Mouse (Mus musculus) MN1 (cell line): Measurements from ENCODE around the gene Kdsr.

Experiments
- DNase-seq: peaks from one replicate; pipeline ENCODE4 v3.0.0-alpha.2; 2016; ENCODE audit warnings: low spot score

Gene Kdsr

GRCm38 (mm10) chr1:106695649-106696048 is 63.9 kb downstream of the Kdsr start:
- DNase-seq = no peak

GRCm38 (mm10) chr1:106694316-106694715 is 65.2 kb downstream of the Kdsr start:
- no peak for DNase-seq

GRCm38 (mm10) chr1:106692599-106692998 is 66.9 kb downstream of the Kdsr start:
- no peak for DNase-seq

DNA sequence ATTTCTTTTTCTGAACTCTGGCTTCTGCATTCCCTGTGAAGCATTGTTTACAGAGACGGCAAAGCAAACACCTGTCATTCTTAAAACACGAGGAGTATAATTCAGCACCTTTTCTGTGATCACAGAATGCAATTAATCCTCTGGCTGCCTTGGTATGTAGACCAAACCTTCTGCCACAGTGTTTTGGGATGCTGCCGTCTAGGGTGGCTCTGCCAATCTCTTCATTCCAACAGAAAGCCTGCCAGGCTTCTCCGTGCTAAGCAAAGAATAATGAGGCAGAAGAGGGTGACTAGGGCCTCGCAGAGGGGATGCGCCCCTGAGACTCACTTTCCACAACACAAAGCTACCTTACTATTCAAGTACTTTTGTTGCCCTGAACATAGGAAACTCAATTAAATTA is 68.6 kb downstream of the Kdsr start:
- no peak for DNase-seq

GRCm38 (mm10) chr1:106688161-106688516 is 71.4 kb downstream of the Kdsr start:
- no peak for DNase-seq

DNA sequence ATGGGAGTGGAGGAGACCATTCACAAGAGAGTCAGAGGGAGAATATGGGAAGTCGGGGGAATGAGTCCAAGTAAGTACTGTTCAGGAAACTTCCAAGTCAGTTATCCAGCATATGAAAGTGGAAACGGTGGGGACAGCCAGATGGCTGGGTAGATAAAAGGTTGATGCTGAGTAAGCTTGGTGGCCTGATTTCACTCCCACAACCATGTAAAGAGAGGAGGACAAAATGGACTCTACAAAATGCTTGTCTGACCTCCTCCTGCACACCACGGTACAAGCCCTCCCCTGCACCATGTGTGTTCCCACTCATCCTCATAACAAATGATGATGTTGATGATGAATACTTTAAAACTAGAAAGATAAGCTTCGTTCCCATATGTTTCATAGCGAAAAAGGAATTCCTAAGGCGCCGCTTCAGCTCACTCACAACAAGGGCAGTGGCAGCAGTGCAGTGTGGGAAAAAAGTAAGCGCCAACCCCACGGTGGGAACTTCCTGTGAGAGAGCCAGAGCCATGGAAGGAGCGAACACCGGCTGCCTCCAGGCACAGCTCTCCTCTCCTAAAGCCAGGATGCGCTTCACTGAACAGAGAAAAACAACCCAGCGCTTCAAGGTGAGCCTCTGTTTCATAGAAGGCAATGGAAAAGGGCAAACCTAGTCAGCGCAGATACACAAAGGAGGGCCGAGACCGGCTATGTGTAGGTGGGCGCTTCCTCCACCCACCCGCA is 71.9 kb downstream of the Kdsr start:
- DNase-seq = no peak

DNA sequence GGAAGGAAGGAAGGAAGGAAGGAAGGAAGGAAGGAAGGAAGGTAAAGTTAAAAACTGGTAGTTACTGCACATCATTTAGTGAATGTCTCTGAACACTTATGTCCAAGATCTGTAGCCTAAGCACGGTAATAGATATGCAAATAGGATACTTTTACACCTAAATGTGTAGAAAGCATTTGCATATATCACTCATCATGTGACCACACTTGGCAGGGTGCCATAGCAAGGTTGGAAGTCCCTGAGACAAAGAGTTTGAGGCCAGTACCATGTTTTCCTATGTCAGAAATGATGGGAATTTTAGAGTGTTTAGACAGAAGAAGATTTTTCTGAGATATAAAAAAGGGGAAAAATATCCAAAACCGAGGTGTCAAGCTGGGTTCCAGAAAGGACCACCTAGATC is 73.8 kb downstream of the Kdsr start:
- DNase-seq = no peak

DNA sequence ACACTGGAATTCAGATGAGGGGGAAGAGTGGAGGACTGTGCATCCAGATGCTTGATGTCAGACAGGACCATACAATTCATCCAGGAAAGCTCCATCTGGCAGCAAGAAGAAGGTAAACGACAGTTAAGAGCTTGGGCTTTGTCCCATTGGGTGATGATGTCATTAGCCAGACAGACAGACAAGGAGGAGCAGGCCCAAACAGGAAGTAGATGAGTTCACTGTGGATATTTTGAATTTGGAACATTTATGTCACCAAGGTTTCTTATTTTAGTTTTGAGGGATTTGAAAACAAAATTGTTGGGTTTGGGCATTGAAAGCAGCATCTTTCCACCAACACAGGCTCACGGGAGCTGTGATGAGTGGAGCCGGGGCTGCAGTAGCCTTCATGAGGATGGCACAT is 75.0 kb downstream of the Kdsr start:
- no peak for DNase-seq

DNA sequence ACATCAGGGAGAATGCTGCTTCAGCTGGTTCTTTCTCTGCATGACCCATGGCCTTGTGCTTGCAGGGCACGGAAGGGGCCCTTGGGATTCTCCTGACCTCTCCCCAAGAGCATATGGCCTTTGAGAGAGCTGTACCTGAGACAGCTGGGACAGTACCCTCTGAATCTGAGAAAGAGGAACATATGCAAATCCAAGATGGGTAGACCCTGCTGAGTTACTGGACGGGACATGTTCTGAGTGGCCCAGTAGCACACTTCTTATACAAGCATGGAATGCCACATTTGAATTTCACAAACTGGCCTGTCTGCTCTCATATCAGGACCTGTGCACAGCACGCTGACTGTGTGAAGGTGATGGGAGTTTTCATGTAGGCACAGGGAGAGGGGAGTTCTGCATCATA is 76.7 kb downstream of the Kdsr start:
- DNase-seq = no peak

- no peak for DNase-seq
These were observed 79.6 kb downstream of the Kdsr start for GRCm38 (mm10) chr1:106679800-106680515.

GRCm38 (mm10) chr1:106678060-106678478 is 81.5 kb downstream of the Kdsr start:
- DNase-seq = no peak
